Mouse (Mus musculus): ENCODE results near the gene Pde7b. TPM values are rescaled to one million over a fixed set of nuclear protein-coding genes. Genes with fewer than 3 reads are reported as not detected.

Gene Pde7b
- 10.5 and 11.5 TPM in 2 replicates for polyA plus RNA-seq (2015; fragmentation: Nextera tagmentation; extraction: Ambion mirVana)

DNA sequence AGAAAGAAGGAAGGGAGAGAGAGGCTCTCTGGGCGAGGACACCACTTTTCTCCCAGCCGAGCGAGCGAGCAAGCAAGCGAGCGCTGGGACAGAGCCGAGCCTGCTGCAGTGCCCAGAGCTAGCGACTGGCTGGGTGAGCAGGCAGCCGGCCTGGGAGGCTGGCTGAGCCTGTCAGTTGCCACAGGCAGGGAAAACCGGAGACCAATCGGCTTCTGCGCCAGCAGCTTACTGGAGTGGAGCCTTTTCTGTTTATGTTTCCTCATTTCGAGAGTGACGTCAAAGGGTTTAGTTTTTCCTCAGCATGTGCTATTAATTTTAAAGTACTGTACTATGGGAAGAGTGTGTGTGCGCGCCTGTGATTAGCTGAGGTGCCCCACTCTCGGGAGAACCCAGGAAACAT lies at the start of gene Pde7b:
Gene Pde7b, minus strand, starts transcription at position 173 of the 400 bp plus-strand sequence.
- Histone ChIP-seq H3K9ac (peak within 1 kb of the TSS; percentile 29), H3K4me2 (replicated peaks) (peak within 1 kb of the TSS; percentile 59), H3K4me1 (peaks cover 24% of the 10 kb centered on the region), H3K27ac (replicated peaks) (peak within 1 kb of the TSS; percentile 78), H3K36me3 (no peaks in the 10 kb centered on the region), H3K27me3 (no peaks in the 10 kb centered on the region), H3K9me3 (replicated peaks) (no peaks in the 10 kb centered on the region), H3K4me3 (replicated peaks) (peak within 1 kb of the TSS; percentile 47)
- WGBS: 3% methylated on average over 17 of the region's 17 CpGs
- peak; percentile 90 for ATAC-seq (ENCODE audit: insufficient number of reproducible peaks, low FRiP score, low TSS enrichment, low read depth)

DNA sequence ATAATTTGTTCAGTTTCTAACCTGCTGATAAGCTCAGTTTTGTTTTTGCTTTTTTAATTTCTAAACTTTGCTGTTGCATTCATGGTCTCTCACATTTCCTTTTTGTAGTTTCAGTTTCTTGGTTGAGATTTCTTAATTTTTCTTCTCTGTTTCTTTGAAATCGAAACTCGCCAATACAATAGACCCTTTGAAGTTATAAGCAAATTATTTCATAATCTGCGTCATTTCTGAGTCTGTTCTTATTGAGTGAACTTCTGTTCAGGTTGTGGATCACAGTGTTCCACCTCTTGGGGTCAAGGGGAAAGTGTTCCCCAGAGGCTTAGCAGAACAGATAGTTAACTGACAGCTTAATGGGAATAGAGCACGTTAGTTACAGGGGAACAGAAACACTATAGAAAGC lies 47.2 kb upstream of the Pde7b start:
- no peaks in the 10 kb centered on the region for H3K9me3 ChIP-seq (replicated peaks)
- H3K4me1 ChIP-seq: no peaks in the 10 kb centered on the region
- no peak for ATAC-seq (ENCODE audit: insufficient number of reproducible peaks, low FRiP score, low TSS enrichment, low read depth)
- H3K36me3 ChIP-seq: no peaks in the 10 kb centered on the region
- no peak overlapping the region for H3K9ac ChIP-seq
- 63% methylated on average over 4 of the region's 4 CpGs for WGBS
- no peak overlapping the region for H3K27ac ChIP-seq (replicated peaks)
- no peak overlapping the region for H3K4me2 ChIP-seq (replicated peaks)
- no peaks in the 10 kb centered on the region for H3K27me3 ChIP-seq
- no peak overlapping the region for H3K4me3 ChIP-seq (replicated peaks)

DNA sequence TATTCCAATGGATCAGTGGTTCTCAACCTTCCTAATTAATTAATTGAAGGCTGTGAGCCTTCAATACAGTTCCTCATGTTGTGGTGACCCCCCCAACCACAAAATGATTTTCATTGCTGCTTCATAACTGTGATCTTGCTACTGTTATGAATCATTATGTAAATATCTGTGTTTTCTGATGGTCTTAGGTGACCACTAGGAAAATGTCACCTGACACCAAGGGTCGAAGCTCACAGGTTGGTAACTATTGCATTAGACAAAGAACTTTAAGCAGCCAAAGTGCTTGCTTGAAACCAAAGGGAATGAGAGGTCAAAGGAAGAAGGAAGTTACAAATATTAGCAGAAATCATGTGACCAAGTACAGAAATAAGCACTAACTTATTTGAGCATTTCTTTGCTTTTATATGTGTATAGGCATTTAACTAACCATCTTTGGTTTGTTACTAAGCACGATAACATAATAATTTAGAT lies 45.6 kb upstream of the Pde7b start:
- H3K4me1 ChIP-seq: no peaks in the 10 kb centered on the region
- H3K27ac ChIP-seq (replicated peaks): no peak overlapping the region
- no peak for ATAC-seq (ENCODE audit: insufficient number of reproducible peaks, low FRiP score, low TSS enrichment, low read depth)
- H3K4me3 ChIP-seq (replicated peaks): no peak overlapping the region
- H3K36me3 ChIP-seq: no peaks in the 10 kb centered on the region
- H3K9me3 ChIP-seq (replicated peaks): no peaks in the 10 kb centered on the region
- H3K9ac ChIP-seq: no peak overlapping the region
- H3K4me2 ChIP-seq (replicated peaks): no peak overlapping the region
- no peaks in the 10 kb centered on the region for H3K27me3 ChIP-seq
- WGBS: 86% methylated on average over 2 of the region's 2 CpGs

DNA sequence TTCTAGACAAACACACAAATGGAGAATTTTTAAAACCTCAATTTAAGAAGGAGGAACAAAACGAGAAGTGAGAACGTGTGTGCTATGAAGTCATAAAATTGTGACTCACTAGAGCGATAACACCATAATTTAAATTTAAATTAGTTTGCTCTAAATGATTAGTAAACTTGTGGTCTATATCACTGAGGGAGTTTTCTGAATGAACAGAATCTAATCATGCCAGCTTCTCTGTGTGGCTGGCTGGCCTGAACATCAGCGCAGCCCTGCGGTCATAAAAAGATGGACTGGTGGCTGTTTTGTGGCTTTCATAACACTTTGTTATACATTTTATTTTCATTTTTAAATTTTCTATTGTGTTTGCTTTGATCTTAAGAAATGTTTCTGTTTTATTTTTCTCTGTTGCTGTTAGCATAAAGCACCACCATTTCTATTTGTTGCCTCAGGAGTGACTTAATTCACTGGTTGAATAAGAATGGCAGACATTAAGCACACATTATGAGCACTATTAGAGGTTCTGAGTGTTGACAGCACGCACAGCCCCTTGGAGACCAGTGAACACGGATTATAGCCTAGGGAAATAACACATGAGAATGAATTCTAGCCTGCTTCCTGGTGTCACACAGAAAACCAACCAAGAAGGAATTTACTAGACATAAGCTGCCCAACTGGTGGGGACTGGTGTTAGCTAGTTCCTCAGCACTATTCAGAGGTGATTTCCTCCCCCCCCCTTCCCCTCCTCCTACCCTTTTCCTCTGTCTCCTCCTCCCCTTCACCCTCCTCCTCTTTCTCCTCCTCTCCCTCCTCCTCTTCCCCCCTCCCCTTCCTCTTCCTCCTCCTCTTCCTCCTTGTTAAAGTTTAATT lies 44.9 kb upstream of the Pde7b start:
- H3K9ac ChIP-seq: no peak overlapping the region

DNA sequence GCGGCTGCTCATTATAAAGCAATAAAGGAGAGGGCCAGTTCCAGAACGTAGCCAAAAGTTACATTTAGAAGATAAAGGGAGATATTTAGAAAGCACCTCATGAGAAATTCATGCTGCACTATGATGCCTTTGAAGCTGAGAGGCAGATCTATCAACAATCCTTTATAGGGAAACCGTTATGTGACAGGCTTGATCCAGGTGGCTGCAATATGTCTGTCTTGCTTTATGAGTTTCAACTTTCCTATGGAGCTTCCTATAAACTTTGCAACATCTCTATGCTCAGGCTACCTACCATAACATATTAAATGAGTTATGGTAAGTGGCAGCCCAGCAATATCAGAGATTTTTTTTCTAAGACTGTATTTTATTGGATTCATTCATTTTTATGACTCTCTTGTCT lies 39.5 kb upstream of the Pde7b start:
- H3K27ac ChIP-seq (replicated peaks): no peak overlapping the region
- no peaks in the 10 kb centered on the region for H3K36me3 ChIP-seq
- H3K27me3 ChIP-seq: no peaks in the 10 kb centered on the region
- ATAC-seq (ENCODE audit: insufficient number of reproducible peaks, low FRiP score, low TSS enrichment, low read depth): no peak
- H3K4me1 ChIP-seq: no peaks in the 10 kb centered on the region
- H3K4me2 ChIP-seq (replicated peaks): no peak overlapping the region
- no peaks in the 10 kb centered on the region for H3K9me3 ChIP-seq (replicated peaks)
- WGBS: 52% methylated on average over 3 of the region's 3 CpGs
- H3K4me3 ChIP-seq (replicated peaks): no peak overlapping the region
- no peak overlapping the region for H3K9ac ChIP-seq

More for the DNA sequence above, 44.9 kb upstream of the Pde7b start:
- H3K36me3 ChIP-seq: no peaks in the 10 kb centered on the region
- no peaks in the 10 kb centered on the region for H3K4me1 ChIP-seq
- H3K27me3 ChIP-seq: no peaks in the 10 kb centered on the region
- WGBS: 71% methylated on average over 7 of the region's 7 CpGs
- no peak overlapping the region for H3K4me3 ChIP-seq (replicated peaks)
- no peak for ATAC-seq (ENCODE audit: insufficient number of reproducible peaks, low FRiP score, low TSS enrichment, low read depth)
- H3K9me3 ChIP-seq (replicated peaks): no peaks in the 10 kb centered on the region
- H3K27ac ChIP-seq (replicated peaks): no peak overlapping the region
- no peak overlapping the region for H3K4me2 ChIP-seq (replicated peaks)

DNA sequence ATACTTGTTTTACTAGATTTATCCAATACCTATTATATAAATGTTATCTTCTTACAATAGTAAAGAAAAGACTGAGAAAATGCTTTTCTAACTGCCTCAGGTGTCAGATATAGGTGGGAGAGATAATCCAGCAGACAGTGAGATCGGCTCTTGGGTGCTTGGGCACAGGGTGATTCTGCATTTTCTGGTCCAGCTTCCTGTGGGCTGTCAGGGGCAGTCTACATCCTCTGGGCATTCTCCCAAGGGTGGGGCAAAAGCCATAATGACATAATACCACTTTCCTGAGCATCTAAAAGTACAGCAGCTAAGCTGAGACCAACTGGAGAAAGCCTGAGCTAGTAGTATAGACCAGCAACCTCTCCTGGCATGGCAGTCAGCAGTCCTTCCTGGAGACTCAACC lies 34.1 kb upstream of the Pde7b start:
- Histone ChIP-seq H3K27ac (replicated peaks) (no peak overlapping the region), H3K9ac (no peak overlapping the region), H3K4me1 (no peaks in the 10 kb centered on the region), H3K27me3 (no peaks in the 10 kb centered on the region), H3K9me3 (replicated peaks) (no peaks in the 10 kb centered on the region), H3K4me3 (replicated peaks) (no peak overlapping the region), H3K4me2 (replicated peaks) (no peak overlapping the region), H3K36me3 (no peaks in the 10 kb centered on the region)
- WGBS: 73% methylated on average over 1 of the region's 1 CpGs
- ATAC-seq (ENCODE audit: insufficient number of reproducible peaks, low FRiP score, low TSS enrichment, low read depth): no peak

DNA sequence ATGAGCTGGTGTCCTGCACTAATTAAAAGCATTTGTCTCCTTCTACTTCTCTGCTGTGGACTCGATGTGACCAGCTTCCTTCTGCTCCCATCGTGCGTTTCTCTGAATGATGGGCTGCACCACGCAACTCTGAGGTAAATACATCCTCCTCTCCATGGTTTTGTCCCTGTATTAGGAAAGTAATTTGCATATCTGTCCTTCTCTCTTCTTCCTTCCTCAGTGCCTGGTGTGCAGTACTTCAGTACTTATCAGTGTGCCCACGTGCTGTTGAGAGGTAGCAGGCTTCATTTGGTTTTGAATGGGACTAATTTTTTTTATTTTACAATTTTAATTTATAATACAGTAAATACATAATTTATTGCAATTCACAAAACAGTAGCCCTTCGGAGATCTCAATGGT lies 33.4 kb upstream of the Pde7b start:
- WGBS: 79% methylated on average over 6 of the region's 6 CpGs
- no peak for ATAC-seq (ENCODE audit: insufficient number of reproducible peaks, low FRiP score, low TSS enrichment, low read depth)
- H3K4me3 ChIP-seq (replicated peaks): no peak overlapping the region
- no peak overlapping the region for H3K9ac ChIP-seq
- no peaks in the 10 kb centered on the region for H3K27me3 ChIP-seq
- no peaks in the 10 kb centered on the region for H3K4me1 ChIP-seq
- no peaks in the 10 kb centered on the region for H3K36me3 ChIP-seq
- no peak overlapping the region for H3K27ac ChIP-seq (replicated peaks)
- H3K9me3 ChIP-seq (replicated peaks): no peaks in the 10 kb centered on the region
- H3K4me2 ChIP-seq (replicated peaks): no peak overlapping the region

DNA sequence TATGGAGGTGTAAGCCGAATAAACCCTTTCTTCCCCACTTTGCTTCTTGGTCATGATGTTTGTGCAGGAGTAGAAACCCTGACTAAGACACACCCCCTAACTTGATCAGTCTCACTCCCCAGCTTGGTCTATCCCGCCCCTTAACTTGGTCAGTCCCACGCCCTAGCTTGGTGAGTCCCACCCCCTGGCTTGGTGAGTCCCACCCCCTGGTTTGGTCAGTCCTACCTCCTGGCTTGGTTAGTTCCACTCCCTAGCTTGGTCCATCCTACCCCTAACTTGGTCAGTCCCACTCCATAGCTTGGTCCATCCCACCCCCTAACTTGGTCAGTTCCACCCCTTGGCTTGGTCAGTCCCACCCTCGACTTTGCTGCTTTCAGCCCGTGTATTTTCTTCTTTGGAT lies 31.3 kb upstream of the Pde7b start:
- no peaks in the 10 kb centered on the region for H3K36me3 ChIP-seq
- no peak overlapping the region for H3K27ac ChIP-seq (replicated peaks)
- no peak for ATAC-seq (ENCODE audit: insufficient number of reproducible peaks, low FRiP score, low TSS enrichment, low read depth)
- H3K4me2 ChIP-seq (replicated peaks): no peak overlapping the region
- no peaks in the 10 kb centered on the region for H3K9me3 ChIP-seq (replicated peaks)
- no peak overlapping the region for H3K9ac ChIP-seq
- H3K27me3 ChIP-seq: no peaks in the 10 kb centered on the region
- H3K4me3 ChIP-seq (replicated peaks): no peak overlapping the region
- no peaks in the 10 kb centered on the region for H3K4me1 ChIP-seq
- WGBS: 89% methylated on average over 5 of the region's 5 CpGs

DNA sequence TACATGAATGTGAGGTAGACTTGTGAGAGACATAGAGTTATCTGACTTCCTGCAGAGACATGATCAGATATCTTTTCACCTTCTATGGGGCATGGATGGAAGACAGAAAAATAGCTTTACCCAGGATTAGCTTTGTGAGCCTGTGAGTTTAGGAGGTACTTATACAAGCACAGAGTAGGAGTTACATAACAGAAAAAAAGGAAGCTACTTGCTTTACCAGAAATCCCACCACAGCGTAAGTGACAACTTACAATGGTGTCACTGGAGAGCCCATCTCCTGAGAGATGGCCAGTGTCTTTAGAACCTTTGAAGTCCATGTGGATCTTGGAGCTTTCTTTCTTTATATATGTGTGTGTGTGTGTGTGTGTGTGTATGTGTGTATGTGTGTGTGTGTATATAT lies 28.0 kb upstream of the Pde7b start:
- no peak overlapping the region for H3K9ac ChIP-seq
- no peaks in the 10 kb centered on the region for H3K27me3 ChIP-seq
- no peak overlapping the region for H3K27ac ChIP-seq (replicated peaks)
- WGBS: 97% methylated on average over 1 of the region's 1 CpGs
- no peaks in the 10 kb centered on the region for H3K4me1 ChIP-seq
- no peak overlapping the region for H3K4me3 ChIP-seq (replicated peaks)
- no peaks in the 10 kb centered on the region for H3K9me3 ChIP-seq (replicated peaks)
- no peak for ATAC-seq (ENCODE audit: insufficient number of reproducible peaks, low FRiP score, low TSS enrichment, low read depth)
- H3K36me3 ChIP-seq: no peaks in the 10 kb centered on the region
- no peak overlapping the region for H3K4me2 ChIP-seq (replicated peaks)

DNA sequence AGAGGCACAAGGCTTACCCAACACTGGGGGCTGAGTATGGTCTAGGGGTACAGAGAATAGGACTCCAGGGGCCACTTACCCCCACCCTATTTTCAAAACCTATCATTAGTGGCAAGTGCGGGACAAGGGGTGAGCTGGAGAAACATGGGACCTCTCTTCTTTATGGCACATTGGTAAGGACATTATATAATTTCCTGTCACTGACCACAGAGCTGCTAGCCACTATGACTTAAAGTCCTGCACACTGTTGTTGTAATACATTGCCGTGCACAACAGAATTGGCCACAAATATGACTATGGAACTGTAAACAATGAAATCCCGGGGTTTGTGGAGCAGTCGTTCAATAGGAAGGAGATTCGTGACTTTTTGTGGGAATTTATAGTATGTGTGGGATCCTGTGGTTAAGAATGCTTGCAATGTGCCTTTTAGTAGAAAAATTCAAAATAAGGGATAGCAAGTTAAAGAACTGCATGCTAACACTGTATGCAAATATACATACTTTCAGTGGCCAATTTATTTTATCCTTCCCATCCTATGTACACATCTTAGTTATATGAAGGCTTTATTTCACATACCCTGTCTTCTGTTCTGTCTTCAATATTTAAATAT lies 25.9 kb upstream of the Pde7b start:
- Histone ChIP-seq H3K4me2 (replicated peaks) (no peak overlapping the region), H3K27me3 (no peaks in the 10 kb centered on the region), H3K9ac (no peak overlapping the region), H3K4me1 (no peaks in the 10 kb centered on the region), H3K36me3 (no peaks in the 10 kb centered on the region), H3K4me3 (replicated peaks) (no peak overlapping the region), H3K27ac (replicated peaks) (no peak overlapping the region), H3K9me3 (replicated peaks) (no peaks in the 10 kb centered on the region)
- no peak; the same call in 1 of the 2 replicates for ATAC-seq (ENCODE audit: insufficient number of reproducible peaks, low FRiP score, low TSS enrichment, low read depth)
- 83% methylated on average over 5 of the region's 5 CpGs for WGBS

DNA sequence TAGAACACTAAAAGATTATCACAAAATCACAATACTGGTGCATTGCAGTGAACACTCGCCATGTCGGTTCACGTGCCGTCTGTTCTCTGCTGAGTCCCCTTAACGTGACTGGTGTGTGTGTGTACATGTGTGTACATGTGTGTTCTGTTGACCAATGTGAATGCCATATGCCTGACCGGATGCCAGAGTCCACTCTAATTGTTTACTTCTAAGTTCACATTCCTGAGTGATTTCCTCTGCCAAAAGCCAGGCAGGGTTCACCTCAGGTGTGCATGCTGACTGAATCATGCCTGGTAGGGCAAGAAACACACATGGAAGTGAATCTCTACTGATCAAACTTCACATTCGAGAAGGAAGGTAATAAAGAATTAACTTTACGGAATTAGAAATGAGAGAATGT lies 24.1 kb upstream of the Pde7b start:
- Histone ChIP-seq H3K4me2 (replicated peaks) (no peak overlapping the region), H3K36me3 (no peaks in the 10 kb centered on the region), H3K4me1 (no peaks in the 10 kb centered on the region), H3K9ac (no peak overlapping the region), H3K27ac (replicated peaks) (no peak overlapping the region), H3K27me3 (no peaks in the 10 kb centered on the region), H3K9me3 (replicated peaks) (no peaks in the 10 kb centered on the region), H3K4me3 (replicated peaks) (no peak overlapping the region)
- ATAC-seq (ENCODE audit: insufficient number of reproducible peaks, low FRiP score, low TSS enrichment, low read depth): no peak
- 84% methylated on average over 8 of the region's 8 CpGs for WGBS
